Mouse (Mus musculus) lung, adult 2 months (tissue): ENCODE results near the gene Hadhb.

Experiments
- CTCF ChIP-seq: fragments of 200-500 bp; IDR thresholded peaks from 2 replicates; pipeline ENCODE4 v1.5.1; 2011; ENCODE audit warnings: mild to moderate bottlenecking, low read length, control low read depth; ENCODE audit not compliant: insufficient read depth
- POLR2A ChIP-seq: fragments of 200-500 bp; IDR thresholded peaks from 2 replicates; pipeline ENCODE4 v1.6.1; 2011; ENCODE audit warnings: low read depth, mild to moderate bottlenecking, control low read depth, low read length, borderline replicate concordance; ENCODE audit errors: extremely low read depth

GRCm38 (mm10) chr5:30113881-30114760 lies 40.9 kb upstream of the Hadhb start:
- TF ChIP-seq CTCF, result no peak
- TF ChIP-seq POLR2A, result no peak
